In the genomic region with DNA sequence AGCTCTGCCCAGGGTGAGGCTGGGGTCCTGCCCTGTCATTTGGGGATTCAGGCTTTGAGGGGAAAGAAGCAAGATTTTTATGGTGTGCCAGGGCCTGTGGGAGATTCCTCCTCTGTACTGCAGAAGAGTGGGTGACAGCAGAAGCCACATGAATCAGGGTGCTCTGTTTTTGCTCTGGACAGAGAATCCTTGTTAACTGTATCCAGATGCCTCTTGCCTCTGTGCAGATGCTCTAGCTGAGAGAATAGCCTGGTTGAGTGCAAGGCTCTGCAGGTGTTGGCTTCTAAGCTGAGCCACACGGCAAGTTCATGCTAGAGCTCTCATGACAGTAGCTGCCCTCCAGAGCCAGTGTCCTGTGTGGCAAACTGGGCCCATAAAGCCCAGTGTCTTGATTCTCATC, we compare ENCODE assay signal across 1 mouse cellular context.
TF ChIP-seq lines count a peak whose summit lies in the region.

No protein-coding gene starts in this region.

TF ChIP-seq in MEL, 35 proteins besides CTCF, POLR2A, EP300 and RAD21 (continued from another document):
- no peak for TF ChIP-seq POLR2AphosphoS2 (IDR thresholded peaks at IDR 0.05; ENCODE audit: low read length)
- no peak for TF ChIP-seq MAZ (IDR thresholded peaks at IDR 0.05; ENCODE audit: low read depth, low read length)
- no peak for TF ChIP-seq ELF1 (IDR thresholded peaks at IDR 0.05; ENCODE audit: low read depth, low read length)
- TF ChIP-seq SMC3 (IDR thresholded peaks at IDR 0.05; ENCODE audit: low read depth, low read length), result no peak
